Mouse (Mus musculus) kidney, postnatal 36 days (tissue): ENCODE data around the gene Chit1.

Experiments
- DNase-seq, 2 experiments: peaks; one replicate each; pipeline ENCODE4 v3.0.0; 2021 to 2022; ENCODE audit warnings: mixed read lengths in 2 of 2

Gene Chit1

DNA sequence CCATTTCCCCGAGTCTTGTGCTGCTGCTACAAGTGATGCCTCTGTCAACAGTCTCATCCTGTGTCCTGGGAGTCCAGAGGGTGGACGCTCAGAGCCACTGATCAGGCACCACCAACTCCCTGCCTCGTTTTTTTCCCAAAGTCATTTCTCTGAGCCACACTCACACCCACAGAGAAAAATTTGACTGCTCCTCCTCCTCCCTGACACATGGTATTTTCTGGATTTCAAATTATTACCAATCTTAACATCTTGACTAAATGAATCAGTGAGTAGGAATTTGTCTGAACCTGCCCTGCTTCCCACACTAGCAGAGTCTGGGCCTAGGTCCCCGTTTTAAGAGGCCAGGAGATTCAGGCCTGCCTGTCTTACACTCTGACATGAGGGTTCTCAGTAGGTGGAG, 81.0 kb downstream of the Chit1 start:
- DNase-seq, result no peak

DNA sequence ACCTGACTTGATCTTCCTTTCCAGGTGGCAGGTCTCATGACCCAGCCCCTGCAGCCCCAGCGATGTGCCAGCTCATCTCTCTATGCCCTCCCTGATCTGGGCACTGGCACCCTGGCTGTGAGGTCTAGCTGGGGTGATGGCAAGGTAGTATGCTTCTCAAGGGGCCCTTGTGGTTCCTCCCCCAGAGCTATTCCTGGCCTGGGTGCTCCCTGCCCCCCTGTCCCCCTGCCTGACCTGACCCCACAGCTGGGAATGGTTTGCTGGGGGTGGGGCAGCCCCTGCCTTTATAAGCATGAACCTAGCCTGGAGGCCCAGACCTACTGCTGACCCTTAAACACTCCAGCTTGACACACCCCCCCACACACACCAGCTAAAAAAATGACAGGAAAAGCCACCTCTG, 82.1 kb downstream of the Chit1 start, which contains the start of gene Mybph:
Gene Mybph, plus strand, starts transcription at position 323 of the 400 bp plus-strand sequence.
- no peak for DNase-seq

DNA sequence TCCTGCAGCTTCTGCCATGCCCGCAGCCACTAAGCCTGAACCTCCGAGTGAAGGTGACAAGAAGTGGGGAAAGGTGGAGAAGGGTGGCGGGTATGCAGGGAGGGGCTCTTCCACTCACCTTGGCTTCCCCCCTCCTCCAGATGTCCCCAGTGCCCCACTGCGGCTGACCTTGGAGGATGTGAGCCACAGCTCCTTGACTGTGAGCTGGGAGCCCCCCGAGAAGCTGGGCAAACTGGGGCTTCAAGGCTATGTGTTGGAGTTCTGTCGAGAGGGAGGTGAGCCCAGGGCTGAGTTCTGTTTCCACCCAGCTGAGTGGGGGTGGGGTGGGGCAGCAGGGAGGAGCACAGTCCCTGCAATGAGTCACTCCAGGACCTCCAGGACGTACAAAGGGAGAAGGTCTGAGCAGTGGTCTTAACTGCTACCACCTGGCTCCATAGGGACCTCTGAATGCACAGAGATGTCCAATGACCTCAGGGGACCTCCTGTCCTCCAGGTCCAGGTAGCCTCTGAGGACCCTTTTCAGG, 82.7 kb downstream of the Chit1 start:
- DNase-seq, result no peak

DNA sequence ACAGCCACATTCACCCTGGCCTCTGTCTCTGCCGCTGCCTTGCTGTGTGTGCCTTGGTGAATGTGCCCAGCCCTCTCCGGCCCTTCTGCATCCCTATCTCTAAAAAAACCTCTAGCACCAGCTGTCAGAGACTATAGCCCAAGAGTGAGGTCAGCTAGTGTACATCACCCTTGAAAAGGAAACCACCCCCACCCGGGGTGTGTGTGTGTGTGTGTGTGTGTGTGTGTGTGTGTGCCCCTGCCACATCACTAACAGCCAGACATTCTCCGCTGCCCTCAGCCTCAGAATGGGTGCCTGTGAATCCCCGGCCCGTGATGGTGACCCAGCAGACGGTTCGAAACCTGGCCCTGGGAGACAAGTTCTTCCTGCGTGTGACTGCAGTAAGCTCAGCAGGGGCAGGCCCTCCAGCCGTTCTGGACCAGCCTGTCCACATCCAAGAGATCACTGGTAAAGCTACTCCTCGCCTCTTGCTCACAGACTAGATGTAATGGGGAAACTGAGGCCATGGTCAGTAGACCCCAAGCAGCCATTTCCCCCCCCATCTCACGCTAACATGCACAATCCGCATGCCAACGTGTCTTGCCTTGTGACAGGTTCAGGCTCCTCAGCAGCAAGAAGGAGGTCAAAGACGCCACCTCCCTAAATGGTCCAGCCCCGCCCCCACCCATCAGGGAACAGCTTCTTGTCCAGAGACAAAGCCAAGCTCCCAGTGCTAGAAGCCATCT, 83.4 kb downstream of the Chit1 start:
- no peak for DNase-seq

DNA sequence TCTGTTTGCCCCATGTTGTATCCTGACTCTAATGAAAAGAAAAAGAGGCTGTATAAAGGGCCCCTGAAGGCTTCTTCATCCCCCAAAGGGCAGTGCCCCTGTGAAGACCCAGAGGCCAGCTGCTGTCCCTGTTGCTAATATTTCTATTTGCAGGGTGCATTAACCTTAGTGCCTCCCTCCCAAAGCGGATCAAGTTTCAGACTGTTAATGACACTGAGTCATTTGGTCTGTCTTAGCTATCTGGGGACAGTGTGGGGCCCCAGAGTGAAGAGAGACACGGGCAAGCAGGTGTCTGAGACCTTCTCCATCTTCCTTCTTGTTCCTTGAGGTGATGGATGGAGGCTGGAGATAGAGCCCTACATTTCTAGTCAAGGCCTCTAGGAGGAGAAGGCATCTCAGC, 84.1 kb downstream of the Chit1 start:
- DNase-seq, result no peak

DNA sequence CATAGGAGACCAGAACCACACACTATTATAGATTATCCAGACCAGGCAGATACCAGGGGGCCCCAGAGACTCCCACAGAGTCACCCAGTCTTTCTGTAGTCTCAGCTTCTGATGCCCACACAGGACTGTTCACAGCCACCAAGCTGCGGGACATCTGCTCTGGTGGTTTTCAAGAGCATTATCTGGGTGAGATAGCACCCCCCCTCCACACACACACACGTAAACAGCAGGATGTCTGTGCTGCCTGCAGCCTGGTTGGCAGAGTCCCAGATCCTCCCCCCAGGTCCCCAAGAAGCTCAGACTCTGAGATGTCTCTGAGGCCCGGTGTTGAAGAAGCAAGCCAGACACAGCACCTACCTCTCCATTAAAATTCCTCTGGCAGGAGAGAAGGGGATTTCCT, 84.5 kb downstream of the Chit1 start:
- DNase-seq, result no peak

DNA sequence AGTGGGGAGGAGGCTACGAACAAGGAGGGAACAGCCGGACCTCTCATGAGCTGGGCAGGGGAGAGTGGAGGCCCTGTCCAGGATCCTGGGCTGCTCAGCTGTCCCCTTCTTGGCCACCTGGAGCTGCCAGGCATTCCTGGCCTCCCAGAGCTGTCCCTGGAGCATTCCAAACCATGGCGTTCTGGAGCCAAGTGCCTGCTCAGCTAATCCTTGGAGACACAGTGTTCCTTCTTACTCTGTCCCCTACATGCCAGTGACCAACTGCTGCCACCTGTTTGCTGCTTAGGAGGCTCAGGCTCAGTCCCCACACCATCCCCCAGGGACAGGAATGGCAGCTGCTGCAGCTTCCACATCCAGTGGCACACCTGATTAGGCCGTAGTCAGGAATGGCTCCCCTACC, 84.9 kb downstream of the Chit1 start:
- peak in 1 of 2 experiments; percentile 16 for DNase-seq

DNA sequence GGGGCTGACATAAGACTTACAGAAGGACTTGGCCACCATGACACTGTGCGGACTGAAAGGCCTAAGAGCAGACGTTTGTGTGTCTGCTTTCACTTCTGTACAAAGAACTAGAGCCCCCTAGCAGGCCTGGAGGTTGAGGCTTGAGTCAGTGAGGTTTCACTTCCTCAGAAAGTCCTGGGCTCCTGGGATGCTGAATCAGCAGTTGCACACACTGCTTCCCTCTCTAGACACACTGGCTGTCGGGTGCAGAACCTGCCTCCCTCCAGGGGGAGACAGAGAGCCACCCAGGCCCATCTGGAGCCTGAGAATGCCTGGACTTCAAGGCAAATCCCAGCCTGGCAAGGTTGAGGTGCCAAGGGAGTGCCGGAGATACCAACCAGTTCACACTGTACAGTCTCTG, 85.3 kb downstream of the Chit1 start:
- DNase-seq, result peak; percentile 71 to 84

DNA sequence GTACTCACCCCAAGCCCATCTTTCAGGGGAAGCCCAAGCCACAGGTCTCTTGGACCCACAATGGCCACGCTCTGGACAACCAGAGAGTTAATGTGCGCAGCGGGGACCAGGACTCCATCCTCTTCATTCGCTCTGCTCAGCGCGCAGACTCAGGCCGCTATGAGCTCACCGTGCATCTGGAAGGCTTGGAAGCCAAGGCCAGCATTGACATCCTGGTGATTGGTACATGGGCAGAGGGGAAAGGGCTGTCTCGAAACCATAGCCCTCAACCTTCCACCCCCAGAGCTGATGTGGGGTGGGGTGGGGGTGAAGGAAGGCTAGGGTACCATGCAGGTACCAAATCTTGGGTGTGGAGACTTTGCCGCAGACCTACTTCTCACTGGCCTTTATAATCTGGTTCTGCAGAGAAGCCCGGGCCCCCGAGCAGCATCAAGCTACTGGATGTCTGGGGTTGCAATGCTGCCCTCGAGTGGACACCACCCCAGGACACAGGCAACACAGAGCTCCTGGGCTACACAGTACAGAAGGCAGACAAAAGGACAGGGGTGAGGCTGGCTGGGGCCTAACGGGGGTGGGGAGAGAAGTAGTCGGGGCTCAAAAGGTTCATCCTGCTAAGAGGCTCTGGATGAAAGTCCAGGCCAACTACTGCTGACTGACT, 86.4 kb downstream of the Chit1 start:
- no peak for DNase-seq

DNA sequence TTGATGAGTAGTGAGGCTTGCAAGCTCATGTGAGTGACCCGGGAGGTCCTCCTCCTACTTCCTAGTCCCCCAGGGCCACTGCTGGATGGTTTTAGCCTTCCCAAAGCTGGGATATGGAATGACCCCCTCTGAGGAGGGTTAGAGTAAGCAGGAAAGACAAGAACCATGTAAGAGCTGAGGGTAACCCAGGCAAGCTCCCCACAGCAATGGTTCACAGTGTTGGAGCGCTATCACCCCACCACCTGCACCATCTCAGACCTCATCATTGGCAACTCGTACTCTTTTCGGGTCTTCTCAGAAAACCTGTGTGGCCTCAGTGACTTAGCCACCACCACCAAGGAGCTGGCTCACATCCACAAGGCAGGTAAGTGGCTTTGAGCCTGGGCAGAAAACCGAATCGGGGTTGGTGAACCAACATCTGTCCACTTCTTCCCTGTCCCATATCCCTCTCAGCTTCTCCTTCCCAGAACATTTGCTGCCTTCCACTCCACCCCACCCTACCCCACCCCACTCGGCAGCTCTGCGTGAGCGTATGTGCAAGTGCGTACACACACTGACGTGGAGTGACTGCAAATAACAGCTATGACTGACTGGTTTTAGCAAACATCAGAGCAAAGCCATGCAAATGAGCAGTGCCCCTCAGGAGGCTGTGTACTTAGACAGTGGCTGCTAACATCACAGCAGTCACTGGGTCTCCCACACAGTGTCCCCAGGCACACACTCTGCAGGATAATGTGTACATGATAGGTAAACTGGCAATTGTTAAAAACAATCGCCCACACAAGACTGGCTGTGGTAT, 87.4 kb downstream of the Chit1 start:
- DNase-seq, result no peak

DNA sequence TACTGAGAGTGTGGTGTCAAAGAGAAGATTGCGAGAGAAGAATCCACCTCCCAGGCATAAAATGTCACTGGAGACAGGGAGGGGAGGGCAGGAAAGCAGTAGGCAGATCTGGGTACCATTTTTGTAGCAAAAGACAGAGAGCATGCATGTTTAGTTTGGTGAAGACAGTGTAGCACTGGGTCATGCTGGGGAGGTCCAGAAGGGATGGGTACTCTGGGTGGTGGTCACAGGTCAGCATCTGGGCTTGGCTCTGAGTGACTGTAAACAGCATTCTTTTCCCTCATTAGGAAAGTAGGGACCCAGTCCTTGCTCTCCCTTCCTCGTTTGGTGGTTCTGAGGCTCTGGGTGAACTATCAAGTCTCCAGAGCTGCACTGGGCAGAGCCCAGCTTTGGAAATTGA, 89.4 kb downstream of the Chit1 start:
- DNase-seq, result no peak
